Mouse (Mus musculus) bone marrow macrophage, adult 2 months (primary cell): ENCODE data around the gene Gm10320.

Experiments used
- CTCF ChIP-seq: IDR thresholded peaks from 2 replicates; pipeline ENCODE4 v1.5.1; 2012; ENCODE audit warnings: low read depth, mild to moderate bottlenecking, low read length, moderate library complexity
- POLR2A ChIP-seq: IDR thresholded peaks from 2 replicates; pipeline ENCODE4 v1.6.1; 2012; ENCODE audit warnings: mild to moderate bottlenecking, low read depth, low read length, borderline replicate concordance

DNA sequence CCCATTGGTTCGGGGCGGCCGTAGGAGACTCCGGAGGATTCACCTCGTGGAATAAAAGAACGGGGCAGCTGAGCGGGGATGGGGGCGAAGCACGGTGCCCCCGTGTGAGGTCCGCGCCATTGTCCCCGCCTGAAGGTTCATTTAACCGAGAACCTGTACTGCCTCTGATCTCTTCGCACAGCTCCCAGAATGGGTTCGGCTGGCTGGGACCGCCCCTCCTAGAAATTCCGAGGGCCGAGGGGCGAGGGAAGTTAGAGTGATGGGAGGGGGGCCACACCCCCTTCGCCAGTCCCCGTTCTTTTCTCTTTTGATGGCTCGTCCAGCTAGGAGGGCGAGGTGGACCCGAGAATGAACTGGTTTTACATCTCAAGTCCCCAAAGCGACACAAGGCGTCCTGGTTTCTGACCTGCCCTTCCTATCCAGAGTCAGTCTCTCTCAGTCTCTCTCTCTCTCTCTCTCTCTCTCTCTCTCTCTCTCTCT is 12.4 kb upstream of the Gm10320 start:
- TF ChIP-seq CTCF (no peak), POLR2A (no peak)
